Mouse (Mus musculus) ovary, postnatal 10 days (tissue): Measurements from ENCODE around the gene Gm13305.
"Not testable (repeated sequence)": the region's sequence is repeated elsewhere in the genome, so short reads cannot be mapped to it uniquely, and the experiment has no call there.

ENCODE experiments used
- DNase-seq: peaks from one replicate; pipeline ENCODE4 v3.0.0; 2022; ENCODE audit warnings: low spot score

The Gm13305 gene

DNA sequence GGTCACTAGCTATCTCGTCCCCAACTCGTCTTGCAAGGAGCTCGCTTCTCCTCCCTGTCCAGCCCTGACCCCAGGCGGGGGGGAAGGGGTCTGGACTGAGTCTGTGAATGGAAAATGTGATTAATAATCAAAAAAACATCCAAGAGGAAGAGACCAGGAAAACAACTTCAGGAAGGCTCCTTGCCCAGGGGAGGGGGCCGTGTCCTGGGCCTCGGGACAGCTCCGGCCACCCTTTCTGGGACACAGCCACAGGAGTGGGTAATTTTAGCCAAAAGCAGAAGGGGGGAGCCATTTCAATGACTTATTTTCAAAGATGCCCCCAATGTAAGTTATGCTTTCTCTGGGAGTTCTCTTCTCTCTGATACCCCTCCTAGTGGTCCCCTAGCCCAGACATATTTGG lies at the start of gene Gm13305:
Gene Gm13305 (minus strand): TSS at position 101 of the 400 bp plus-strand sequence.
- not testable (repeated sequence) for DNase-seq

GRCm38 (mm10) chr4:42184980-42185372 lies 16.6 kb upstream of the Gm13305 start:
- DNase-seq, result not testable (repeated sequence)

- DNase-seq, result not testable (repeated sequence)
These were observed 16.0 kb upstream of the Gm13305 start for GRCm38 (mm10) chr4:42184324-42184979.

DNA sequence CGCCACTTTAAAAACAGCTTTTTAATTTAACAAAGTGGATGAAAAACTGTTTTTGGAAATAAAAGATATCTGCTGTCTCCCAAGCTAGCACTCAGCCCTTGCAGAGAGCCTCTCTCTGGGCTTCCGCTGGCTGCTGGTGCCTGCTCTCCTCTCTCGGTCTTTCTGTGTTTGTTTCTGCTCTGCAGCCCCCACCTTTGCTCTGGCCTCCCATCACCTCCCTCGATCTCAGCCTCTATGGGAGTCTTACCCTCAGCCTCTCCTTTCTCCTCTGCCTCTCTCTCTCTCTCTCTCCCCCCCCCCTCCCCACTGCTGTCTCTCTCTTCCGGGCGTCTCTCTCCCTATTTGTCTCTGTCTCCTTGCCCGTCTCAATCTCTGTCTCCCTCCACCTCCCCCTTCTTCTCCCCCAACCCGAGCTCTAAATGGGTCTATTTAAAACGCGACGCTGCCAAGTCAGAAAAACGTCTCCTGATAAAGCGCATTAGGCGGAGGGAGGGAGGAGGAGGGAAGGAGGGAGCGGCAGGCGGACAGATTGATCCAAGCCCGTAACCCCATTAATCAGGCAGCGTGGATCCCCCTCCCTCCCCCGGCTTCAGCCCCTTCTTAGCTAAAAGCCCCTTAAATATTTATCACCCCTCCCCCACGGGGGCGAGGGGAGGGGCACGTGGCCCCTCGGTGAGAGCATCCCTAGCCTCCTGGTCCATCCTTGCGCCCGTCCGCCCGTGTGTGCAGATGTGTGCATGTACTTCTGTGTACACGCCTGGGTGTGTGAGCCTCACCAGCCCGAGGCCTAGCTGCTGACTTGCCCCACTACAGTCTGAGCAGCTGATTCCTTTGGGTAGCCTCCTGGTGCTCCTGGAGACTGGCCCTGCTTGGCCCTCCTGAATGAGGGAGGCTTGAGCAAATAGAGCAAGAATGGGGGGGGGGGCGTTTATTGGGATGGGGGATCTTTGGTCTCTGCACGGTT lies 15.1 kb upstream of the Gm13305 start:
- DNase-seq, result not testable (repeated sequence)

DNA sequence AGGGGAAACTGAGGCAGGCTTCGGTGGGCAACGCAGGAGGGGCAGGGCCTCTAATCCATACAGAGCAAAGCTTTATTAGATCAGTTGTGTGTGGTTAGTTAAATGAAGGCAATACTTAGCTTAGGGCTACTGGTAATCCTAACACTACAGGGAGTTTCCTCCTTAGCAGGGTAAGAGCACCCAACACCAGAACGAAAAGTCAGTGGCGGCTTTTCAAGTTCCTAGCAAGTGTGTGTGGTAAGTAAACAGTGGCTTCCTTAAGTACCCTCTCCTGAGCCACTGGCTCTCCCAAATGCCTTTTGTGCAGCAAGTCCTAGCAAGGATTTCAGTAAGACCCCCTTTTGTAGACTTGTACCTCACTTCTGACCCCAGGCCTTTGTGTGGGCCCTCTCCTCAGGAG lies 9.8 kb upstream of the Gm13305 start:
- DNase-seq, result not testable (repeated sequence)

DNA sequence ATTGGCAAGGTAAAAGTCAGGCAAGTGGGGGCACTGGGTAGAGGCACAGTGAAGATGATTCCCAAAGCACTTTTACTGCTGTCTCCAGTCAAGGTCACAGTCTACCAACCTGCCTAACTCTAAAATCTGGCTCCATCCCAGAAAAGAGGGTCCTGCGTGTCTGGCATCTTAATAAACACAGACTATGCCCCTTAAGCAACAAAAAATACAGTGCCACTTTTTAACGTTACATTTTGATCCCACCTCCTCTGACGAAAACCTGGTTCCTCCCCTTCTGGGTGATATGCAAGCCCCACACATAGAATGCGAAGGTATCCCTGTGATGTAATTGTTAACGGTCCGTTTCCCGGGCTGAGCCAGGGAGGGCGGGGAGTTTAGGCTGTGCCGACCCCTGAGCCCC lies 15.3 kb downstream of the Gm13305 start, which contains the start of gene Gm13306:
Gene Gm13306 (plus strand): TSS at position 301 of the 400 bp plus-strand sequence.
- not testable (repeated sequence) for DNase-seq

DNA sequence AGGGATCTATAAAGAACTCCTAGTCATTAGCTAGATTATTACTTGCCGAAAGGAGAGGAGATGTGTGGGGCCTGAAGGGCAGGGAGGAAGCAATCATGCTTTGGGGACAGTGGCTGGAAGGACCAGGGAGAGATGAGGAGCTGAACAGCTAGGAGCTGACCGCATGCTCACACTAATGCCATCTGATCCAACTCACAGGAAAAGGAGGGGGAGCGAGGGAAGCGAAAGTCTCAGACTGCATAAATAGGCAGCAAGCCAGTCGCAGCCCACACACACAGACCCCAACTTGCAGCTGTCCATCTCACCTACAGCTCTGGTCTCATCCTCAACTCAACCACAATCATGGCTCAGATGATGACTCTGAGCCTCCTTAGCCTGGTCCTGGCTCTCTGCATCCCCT lies 53.9 kb downstream of the Gm13305 start, which contains the start of gene Gm13304:
Gene Gm13304 (plus strand): TSS at position 301 of the 400 bp plus-strand sequence.
- DNase-seq, result not testable (repeated sequence)
